Mouse (Mus musculus) embryonic fibroblast, embryonic 13.5 days (primary cell): Measurements from ENCODE around the gene Ank2.

Experiments used
- CTCF ChIP-seq: IDR thresholded peaks from 2 replicates; pipeline ENCODE4 v1.5.1; 2011; ENCODE audit warnings: mild to moderate bottlenecking, control low read depth, low read length, moderate library complexity, borderline replicate concordance; ENCODE audit not compliant: insufficient read depth
- POLR2A ChIP-seq: IDR thresholded peaks from 2 replicates; pipeline ENCODE4 v1.6.1; 2011; ENCODE audit warnings: low read depth, mild to moderate bottlenecking, control low read depth, low read length, moderate library complexity

GRCm38 (mm10) chr3:127453254-127453653, 45.9 kb downstream of the Ank2 start:
- no peak for TF ChIP-seq CTCF
- TF ChIP-seq POLR2A, result no peak
